Mouse (Mus musculus): ENCODE measurements at regions not wholly inside any gene's neighbourhood (a gene's known extent, or its start where the extent isn't known, plus 50 kb on each side); places are given as distances from the start of the nearest gene placed in this dataset.

DNA sequence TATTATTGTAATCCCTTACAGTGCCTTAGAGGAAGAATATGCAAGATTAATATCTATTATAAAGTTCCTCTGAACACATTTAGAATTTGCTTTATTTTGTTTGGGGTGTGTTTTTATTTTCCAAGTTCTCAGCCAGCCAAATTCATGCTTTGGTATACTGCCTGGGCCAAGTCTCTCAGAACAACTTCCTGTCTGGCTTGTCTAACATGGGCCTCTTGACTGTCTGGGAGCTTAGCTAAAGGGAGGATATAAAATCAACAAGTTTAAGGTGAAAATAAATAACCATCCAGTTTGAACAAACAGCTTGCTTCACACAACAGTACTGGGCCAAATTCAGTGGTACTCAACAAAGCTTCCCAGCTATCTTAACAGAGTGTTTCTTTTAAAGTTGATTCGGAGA is 669.5 kb downstream of the Kcnj2 start:
- DNase-seq = no peak

DNA sequence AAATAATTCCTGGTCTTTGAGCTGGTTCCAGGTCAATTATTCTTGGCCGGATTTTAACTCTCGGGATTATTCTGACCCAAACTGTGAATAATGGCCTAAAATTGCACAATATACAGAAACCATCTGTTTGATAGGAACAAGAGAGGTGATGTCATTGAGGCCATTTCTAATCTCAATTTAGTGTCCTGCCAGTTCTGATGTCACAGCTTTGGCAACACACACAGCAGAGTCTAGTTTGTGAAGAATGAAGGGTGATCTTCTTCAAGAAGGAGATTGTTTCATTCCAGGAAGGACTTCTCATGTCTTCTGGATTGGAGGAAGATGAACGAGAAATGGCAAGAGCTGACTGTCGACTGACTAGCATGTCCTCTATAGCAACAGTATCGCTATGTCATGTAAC is 670.0 kb downstream of the Kcnj2 start:
- no peak for DNase-seq

DNA sequence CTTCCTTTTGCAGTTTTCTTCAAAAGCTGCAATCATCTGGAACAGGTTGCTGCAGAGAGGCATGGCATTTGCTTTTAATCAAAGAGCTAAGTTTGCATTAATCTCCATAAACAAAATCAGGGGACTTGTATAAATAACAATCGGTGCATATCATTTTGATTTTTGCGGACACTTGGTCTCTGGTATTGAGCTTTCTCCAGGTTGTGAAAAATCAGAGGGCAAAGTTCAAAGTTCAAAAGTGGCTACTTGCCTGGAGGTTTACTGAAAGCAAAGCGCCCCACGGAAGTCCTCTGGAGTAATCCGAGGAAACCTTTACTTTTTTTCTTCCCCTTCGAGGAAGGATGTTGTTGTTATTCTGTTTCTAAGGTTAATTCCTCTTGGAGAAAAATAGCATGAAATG is 677.4 kb downstream of the Kcnj2 start:
- no peak for DNase-seq

DNA sequence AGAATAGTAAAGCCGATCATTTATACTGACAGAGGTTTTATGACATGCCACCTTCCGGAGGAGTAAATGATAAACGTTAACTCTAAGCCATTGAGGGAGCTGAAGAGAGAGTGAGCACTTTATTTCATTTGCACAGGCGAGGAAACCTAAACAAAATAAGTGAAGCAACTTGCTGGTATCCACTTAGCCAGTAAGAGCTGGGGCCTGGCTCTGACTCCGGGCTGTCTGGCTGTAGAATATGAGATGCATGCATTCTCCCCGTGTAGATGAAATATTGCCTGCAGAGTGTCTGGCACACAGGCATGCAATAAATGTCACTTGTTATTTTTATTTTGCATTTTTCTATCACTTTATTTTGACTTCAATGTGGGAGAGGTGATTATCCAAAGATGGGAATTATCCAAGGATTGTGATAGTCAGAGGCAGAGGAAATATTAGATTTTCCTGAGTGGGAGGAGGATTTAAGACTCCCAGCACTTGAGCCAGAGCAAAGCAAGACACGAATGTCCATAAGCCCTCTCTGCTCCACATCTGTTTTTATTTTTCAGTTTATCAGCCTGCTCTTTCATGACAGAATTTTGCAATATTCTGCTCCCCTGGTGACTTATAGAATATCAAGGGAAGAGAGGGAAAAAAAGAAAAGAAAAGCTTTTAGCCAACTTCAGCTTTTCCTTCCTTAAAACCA is 681.4 kb downstream of the Kcnj2 start:
- no peak for DNase-seq

- DNase-seq = no peak
Observed at GRCm38 (mm10) chr11:111747947-111748322, 682.0 kb downstream of the Kcnj2 start.

DNA sequence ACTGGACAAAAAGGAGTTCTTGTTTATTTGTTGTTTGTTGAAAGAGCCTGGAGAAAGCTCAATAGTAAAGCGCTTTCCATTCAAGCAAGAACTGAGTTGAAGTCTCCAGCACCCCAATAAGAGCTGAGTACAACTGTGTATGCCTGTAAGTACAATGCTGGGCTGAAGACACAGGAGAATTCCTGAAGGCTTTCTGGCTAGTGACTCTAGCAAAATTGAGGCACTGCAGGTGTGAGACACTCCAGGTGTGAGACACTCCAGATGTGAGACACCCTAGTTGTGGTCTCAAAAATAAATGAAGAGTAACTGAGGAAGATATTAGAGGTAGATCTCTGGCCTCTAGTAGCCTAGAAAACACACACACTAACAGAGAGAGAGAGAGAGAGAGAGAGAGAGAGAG is 682.5 kb downstream of the Kcnj2 start:
- no peak for DNase-seq

DNA sequence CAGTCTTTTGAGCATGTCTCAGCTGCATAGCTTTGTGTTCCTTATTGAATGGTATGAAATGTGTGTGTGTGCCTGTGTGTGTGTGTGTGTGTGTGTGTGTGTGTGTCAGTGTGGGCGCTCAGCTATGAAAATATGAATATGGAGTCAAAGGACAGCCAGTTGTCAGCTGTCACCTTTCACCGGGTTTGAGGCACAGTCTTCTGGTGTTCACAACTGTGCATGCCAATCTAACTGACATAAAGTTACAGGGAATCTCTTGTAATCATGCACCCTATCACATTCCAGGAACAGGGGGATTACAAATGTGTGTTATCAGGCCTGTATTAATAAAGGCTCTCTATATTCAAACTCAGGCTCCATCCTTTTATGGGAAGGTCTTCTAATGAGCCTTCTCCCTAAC is 688.8 kb downstream of the Kcnj2 start:
- no peak for DNase-seq

GRCm38 (mm10) chr11:111763081-111763480 is 697.1 kb downstream of the Kcnj2 start:
- no peak for DNase-seq

- no peak for DNase-seq
Observed at GRCm38 (mm10) chr11:111766371-111767011, 700.5 kb downstream of the Kcnj2 start.

DNA sequence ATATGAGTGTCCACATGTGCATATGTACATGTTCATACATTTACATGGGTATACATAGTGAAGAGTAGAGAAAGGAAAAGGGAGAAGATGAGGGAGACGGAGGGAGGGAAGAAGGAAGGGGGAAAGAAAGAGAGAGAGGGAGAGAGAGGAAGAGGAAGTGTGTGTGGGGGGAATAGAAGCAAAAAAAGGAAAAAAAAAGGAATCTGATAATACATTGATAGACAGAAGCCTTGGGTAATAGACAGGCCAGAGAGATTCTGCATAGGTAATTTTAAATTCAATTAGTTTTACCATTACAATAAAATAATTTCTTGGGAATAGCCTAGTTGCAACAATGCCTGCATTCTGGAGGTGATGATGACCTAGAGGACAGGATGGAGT is 701.0 kb downstream of the Kcnj2 start:
- no peak for DNase-seq

GRCm38 (mm10) chr11:111774108-111774679 is 708.2 kb downstream of the Kcnj2 start:
- DNase-seq = no peak

DNA sequence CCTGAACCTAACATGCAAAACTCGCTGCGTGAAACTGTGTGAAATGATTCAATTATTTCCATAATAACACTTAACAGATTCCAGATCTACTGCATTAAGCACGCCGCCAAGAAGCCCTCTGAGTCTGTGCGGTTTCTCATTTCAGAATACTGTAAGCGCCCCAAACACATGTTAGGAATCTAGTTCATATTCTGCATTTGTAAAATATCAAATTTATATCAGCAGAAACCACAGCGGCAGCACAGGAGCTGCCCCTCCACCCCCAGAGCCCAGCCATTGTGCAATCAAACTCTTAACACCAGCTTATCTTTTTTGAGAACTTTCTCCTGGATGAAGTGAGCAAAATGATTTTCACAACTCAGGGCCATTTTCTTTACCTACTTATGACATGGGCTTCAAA is 715.4 kb downstream of the Kcnj2 start:
- no peak for DNase-seq

DNA sequence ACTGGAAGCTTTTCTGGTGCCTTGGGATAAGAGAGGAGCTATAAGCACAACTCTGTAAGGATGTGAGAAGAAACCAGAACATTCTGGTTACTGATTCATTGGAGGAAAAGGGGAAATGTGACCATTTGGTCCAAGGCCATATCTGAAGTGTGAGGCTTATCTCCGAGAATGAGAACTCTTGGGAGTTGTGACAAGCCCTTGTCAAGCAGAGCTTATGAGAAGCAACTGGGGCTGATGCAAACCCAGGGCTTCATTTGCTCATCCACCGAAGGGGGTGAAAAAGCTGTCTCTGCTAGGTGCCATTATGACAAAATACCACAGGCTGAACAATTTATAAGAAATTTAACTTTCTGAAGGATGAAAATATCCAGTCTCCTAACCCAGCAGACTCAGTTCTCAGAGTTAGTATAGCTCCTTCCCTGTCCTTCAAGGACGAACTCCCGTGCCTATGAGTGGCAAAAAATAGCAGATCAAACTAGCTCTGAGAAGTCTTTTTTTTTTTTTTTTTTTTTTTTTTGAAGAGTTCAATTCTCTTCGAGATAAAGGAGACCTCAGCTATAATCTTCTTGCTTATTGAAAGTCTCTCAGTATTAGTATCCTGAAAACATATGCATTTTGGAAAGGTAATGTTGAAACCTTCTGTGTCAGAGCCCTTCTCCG is 725.4 kb downstream of the Kcnj2 start:
- no peak for DNase-seq

- no peak for DNase-seq
Observed at GRCm38 (mm10) chr11:111801033-111801432, 735.1 kb downstream of the Kcnj2 start.

DNA sequence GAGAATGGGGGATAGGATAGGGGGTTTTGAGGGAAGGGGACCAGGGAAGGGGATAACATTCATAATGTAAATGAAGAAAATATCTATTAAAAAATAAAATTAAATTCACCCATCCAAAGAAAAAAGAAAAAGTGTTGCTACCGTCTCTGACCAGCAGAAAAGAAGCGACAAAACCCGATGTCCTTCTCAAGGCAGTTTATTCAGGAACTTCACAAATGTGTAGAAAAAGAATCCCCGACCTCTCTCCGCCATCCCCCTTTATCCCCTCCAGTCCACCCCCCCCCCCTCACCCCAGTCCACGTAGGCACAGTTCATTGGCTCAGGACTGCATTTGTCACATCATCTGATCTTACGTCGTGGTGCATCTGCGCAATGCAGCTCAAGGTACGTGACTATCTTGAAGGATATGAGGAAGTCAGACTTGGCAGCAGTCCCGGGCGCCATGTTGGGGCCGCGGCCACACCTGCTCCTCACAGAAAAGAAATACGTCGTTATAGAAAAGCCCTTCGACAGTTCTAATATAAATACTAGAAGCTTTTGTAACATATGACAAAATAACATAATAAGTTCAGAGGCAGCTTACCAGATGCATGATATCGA is 750.3 kb downstream of the Kcnj2 start:
- no peak for DNase-seq

- peak; percentile 73 for DNase-seq
Observed at GRCm38 (mm10) chr11:111818124-111818523, 752.2 kb downstream of the Kcnj2 start.

- DNase-seq = no peak
Observed at GRCm38 (mm10) chr11:111820356-111820755, 754.4 kb downstream of the Kcnj2 start.

DNA sequence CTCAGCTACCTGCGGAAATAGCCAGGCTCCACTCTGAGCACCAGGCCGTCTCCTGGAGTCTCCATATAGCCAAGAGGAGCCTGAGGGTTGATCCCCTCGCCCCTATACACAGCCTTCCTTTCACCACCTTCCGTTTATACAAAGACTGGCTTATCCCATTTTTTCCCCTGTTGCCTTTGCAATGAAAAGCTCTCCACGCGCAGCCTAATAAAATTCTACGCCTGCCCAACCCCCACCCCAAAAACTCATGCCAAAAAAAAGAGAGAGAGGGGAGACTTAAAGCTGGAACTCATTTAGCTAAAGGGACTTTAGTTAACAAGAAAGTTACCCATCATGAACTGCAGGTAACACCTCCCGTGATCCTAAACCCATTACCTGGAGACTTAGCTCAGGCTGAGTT is 762.5 kb downstream of the Kcnj2 start:
- no peak for DNase-seq

GRCm38 (mm10) chr11:111838996-111839395 is 773.0 kb downstream of the Kcnj2 start:
- no peak for DNase-seq

DNA sequence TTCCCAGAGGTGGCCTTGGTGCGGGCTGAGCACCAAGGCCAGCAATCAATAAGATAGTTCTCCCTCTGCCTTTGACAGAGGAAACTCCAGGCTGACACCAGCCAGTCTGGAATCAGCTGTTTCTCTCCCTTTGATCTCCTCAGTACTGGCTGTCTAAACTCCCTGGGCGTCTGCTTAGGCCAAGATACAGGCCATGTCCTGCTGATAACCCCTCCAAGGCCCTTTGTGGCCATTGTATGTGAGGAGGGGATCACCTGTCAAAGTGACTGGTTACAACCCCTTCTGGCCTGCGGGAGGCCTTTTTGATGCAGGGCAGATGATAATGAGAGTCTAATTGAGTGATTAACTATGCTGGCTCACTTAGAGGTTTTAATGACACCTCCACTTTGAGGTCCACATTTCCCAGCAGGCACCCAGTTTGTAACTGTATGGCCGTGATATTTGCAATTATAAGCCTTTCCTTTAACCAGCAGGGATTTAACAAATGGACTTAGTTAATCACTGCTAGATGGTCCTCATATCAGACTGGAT is 777.8 kb downstream of the Kcnj2 start:
- no peak for DNase-seq

GRCm38 (mm10) chr11:111844382-111845027 is 778.5 kb downstream of the Kcnj2 start:
- DNase-seq = no peak

- no peak for DNase-seq
Observed at GRCm38 (mm10) chr11:111857288-111857687, 791.3 kb downstream of the Kcnj2 start.

- no peak for DNase-seq
Observed at GRCm38 (mm10) chr11:111858111-111858510, 792.1 kb downstream of the Kcnj2 start.
